Mouse (Mus musculus) forebrain, embryonic 11.5 days (tissue): ENCODE results near the gene Dpp7. TPM values are rescaled to one million over a fixed set of nuclear protein-coding genes. Genes with fewer than 3 reads are reported as not detected.
A peak's percentile ranks its signal among the peaks of the same experiment; 100 is the strongest.

Source experiments
- ATAC-seq: fragments of 200-750 bp; cut with Nextera tagmentation; replicated peaks from 2 replicates; pipeline ENCODE4 v1.8.0; 2017; ENCODE audit warnings: moderate TSS enrichment; ENCODE audit not compliant: low FRiP score
- DNase-seq: peaks from one replicate; pipeline ENCODE4 v3.0.0-alpha.2; 2017; ENCODE audit warnings: low spot score
- H3K27ac ChIP-seq: fragments of 300-500 bp; sonication (generic); 2 replicates; pipeline ENCODE4 v1.5.1; 2014; ENCODE audit warnings: low read depth, low read length
- H3K27me3 ChIP-seq: fragments of 300-500 bp; sonication (generic); 2 replicates; pipeline ENCODE4 v1.6.1; 2014; ENCODE audit warnings: mild to moderate bottlenecking, low read length, mixed read lengths; ENCODE audit not compliant: control insufficient read depth, insufficient read depth
- H3K36me3 ChIP-seq: fragments of 300-500 bp; sonication (generic); 2 replicates; pipeline ENCODE4 v1.6.1; 2014; ENCODE audit warnings: mild to moderate bottlenecking, low read length, moderate library complexity, mixed read lengths; ENCODE audit not compliant: control insufficient read depth, insufficient read depth
- H3K4me1 ChIP-seq: fragments of 300-500 bp; sonication (generic); replicated peaks from 2 replicates; pipeline ENCODE4 v1.6.1; 2014; ENCODE audit warnings: low read length, mixed read lengths; ENCODE audit not compliant: control insufficient read depth, insufficient read depth
- H3K4me2 ChIP-seq: fragments of 300-500 bp; sonication (generic); 2 replicates; pipeline ENCODE4 v1.6.1; 2014; ENCODE audit warnings: low read depth, mild to moderate bottlenecking, low read length, moderate library complexity, mixed read lengths; ENCODE audit not compliant: severe bottlenecking
- H3K4me3 ChIP-seq: fragments of 300-500 bp; sonication (generic); 2 replicates; pipeline ENCODE4 v1.5.1; 2014; ENCODE audit warnings: low read depth, low read length
- H3K9ac ChIP-seq: fragments of 300-500 bp; sonication (generic); 2 replicates; pipeline ENCODE4 v1.6.1; 2014; ENCODE audit warnings: low read length
- H3K9me3 ChIP-seq: fragments of 300-500 bp; sonication (generic); 2 replicates; pipeline ENCODE4 v1.6.1; 2016; ENCODE audit warnings: low read length, mixed read lengths; ENCODE audit not compliant: control insufficient read depth
- WGBS: fragments of 180-500 bp; shearing (Covaris S2); extraction: QIAGEN DNeasy Blood & Tissue Kit; methylation state at CpG from one replicate; pipeline ENCODE4 v1.1.7; 2014; 5-methylcytosine and 5-hydroxymethylcytosine counted together
- polyA plus RNA-seq: library from polyadenylated mRNA; unstranded; fragments of >200 nt; fragmentation: Nextera tagmentation; extraction: Ambion mirVana; gene quantifications from 2 replicates; pipeline ENCODE4 v1.2.1, GENCODE M21; 2014

Gene Dpp7
- polyA plus RNA-seq, 1 experiment from 2014 or later = 20.5 TPM

DNA sequence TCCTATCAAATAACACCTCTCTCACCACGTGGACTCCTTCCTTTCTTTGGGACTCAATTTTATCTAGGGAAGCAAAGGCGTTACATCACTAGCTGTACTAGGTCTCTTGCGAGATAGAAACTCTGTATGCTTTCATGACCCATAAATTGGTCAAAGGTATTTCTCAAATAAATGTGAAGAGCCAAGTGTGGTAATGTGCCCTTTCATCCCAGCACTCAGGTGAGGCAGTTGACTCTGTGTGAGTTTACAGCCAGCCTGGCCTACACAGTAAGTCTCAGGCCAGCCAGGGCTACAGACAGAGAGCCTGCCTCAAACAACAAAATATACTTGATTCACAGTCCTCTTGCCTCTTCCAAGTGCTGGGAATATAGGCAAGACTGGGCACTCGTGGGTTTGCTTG, 3.7 kb upstream of the Dpp7 start:
- no peaks in the 10 kb centered on the region for H3K36me3 ChIP-seq
- ATAC-seq (no peak), DNase-seq (no peak)
- WGBS = 85% methylated on average over 4 of the region's 4 CpGs
- H3K27ac ChIP-seq = no peak overlapping the region
- no peak overlapping the region for H3K4me2 ChIP-seq
- H3K4me3 ChIP-seq = no peak overlapping the region
- H3K9me3 ChIP-seq = no peaks in the 10 kb centered on the region
- H3K27me3 ChIP-seq = peaks cover 10% of the 10 kb centered on the region
- H3K4me1 ChIP-seq = peaks cover 11% of the 10 kb centered on the region
- H3K9ac ChIP-seq = no peak overlapping the region

- H3K27ac ChIP-seq = no peak overlapping the region
- no peak for DNase-seq
Measured at GRCm38 (mm10) chr2:25355419-25356066, 616 bp downstream of the Dpp7 start.

DNA sequence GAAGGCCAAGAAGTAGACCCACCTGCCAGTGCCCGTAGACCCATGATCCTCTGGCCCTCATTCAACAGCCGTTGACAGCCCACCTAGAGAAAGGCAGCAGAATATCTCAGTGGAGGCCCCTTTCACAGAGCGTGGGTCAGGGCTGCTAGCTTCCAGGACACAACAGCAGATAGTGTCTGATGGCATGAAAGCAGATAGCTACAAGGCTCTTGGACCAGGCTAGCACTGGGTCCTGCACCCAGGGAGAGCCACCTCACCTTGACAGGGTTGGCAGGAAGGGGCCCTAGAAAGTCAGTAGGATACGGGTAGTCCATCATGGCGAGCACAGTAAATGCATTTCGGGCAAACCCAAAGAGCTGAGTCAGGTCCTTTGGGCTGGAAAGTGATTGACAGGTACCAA, 1.9 kb downstream of the Dpp7 start:
- no peak for ATAC-seq
- Histone ChIP-seq H3K27me3 (no peaks in the 10 kb centered on the region), H3K27ac (no peak overlapping the region), H3K36me3 (peaks cover 4% of the 10 kb centered on the region), H3K4me1 (peaks cover 10% of the 10 kb centered on the region), H3K4me2 (no peak overlapping the region), H3K9me3 (no peaks in the 10 kb centered on the region), H3K9ac (no peak overlapping the region), H3K4me3 (no peak overlapping the region)
- 91% methylated on average over 6 of the region's 6 CpGs for WGBS
- DNase-seq = no peak

More at GRCm38 (mm10) chr2:25355419-25356066, 616 bp downstream of the Dpp7 start:
- no peaks in the 10 kb centered on the region for H3K9me3 ChIP-seq
- no peaks in the 10 kb centered on the region; the same call in none of the 2 replicates for H3K36me3 ChIP-seq
- peak overlapping the region; percentile 48 for H3K4me3 ChIP-seq
- WGBS = 41% methylated on average over 18 of the region's 18 CpGs
- peaks cover 10% of the 10 kb centered on the region for H3K4me1 ChIP-seq
- peak overlapping the region; percentile 73 for H3K4me2 ChIP-seq
- H3K9ac ChIP-seq = peak overlapping the region; percentile 74
- no peak; the same call in 1 of the 2 replicates for ATAC-seq
- no peaks in the 10 kb centered on the region for H3K27me3 ChIP-seq

DNA sequence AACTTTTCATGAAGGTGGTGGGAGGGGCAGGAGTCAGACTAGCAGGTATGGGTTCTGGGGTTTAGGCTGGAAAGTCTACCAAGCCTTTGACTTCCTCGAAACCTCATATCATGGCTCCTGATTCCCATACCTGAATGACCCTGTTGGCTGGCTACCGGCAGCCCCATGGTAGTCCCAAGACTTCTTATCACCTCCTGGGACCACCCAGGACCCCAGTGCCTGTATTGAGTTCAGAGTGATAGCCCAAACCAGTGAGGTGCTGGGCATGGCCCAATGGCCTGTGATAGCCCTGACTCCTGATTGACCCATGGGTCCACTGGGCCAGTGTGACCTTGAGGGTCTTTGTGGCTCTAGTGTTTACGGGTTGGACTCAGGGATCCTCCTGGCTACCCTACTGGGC, 5.5 kb downstream of the Dpp7 start:
- WGBS = 97% methylated on average over 3 of the region's 3 CpGs
- Histone ChIP-seq H3K4me3 (no peak overlapping the region), H3K9ac (no peak overlapping the region), H3K4me2 (no peak overlapping the region), H3K27ac (no peak overlapping the region), H3K9me3 (no peaks in the 10 kb centered on the region), H3K36me3 (peaks cover 14% of the 10 kb centered on the region), H3K27me3 (no peaks in the 10 kb centered on the region), H3K4me1 (peaks cover 4% of the 10 kb centered on the region; the same call in 1 of the 2 replicates)
- ATAC-seq (no peak), DNase-seq (no peak)

DNA sequence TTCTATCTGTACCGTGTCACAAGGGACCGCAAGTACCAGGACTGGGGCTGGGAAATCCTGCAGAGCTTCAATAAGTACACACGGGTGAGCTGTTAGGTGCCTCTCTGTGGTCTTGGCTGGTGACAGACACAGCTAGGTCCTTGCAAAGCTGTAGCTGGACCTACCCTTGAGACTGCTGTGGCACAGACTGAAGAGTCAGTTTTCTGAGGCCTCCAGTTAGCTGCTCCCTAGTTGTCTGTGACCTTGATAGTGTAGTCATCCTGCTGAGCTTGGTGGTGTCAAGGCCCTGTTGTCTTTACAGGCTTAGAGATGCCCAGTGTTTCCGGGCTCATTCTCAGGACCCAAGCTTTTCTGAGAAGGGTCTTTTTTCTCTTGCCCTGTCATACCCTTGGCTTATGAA, 6.7 kb downstream of the Dpp7 start:
- 88% methylated on average over 4 of the region's 4 CpGs for WGBS
- H3K27ac ChIP-seq = no peak overlapping the region
- DNase-seq = no peak
- H3K4me1 ChIP-seq = no peaks in the 10 kb centered on the region
- H3K9me3 ChIP-seq = no peaks in the 10 kb centered on the region
- H3K36me3 ChIP-seq = peaks cover 19% of the 10 kb centered on the region
- no peak overlapping the region for H3K4me2 ChIP-seq
- no peak overlapping the region for H3K4me3 ChIP-seq
- H3K9ac ChIP-seq = no peak overlapping the region
- no peaks in the 10 kb centered on the region for H3K27me3 ChIP-seq
- no peak for ATAC-seq

- Histone ChIP-seq H3K4me3 (no peak overlapping the region), H3K4me1 (no peaks in the 10 kb centered on the region), H3K27me3 (no peaks in the 10 kb centered on the region), H3K27ac (no peak overlapping the region), H3K36me3 (peaks cover 26% of the 10 kb centered on the region), H3K4me2 (no peak overlapping the region), H3K9ac (no peak overlapping the region), H3K9me3 (no peaks in the 10 kb centered on the region)
- WGBS = 93% methylated on average over 7 of the region's 7 CpGs
- DNase-seq = no peak
- no peak for ATAC-seq
Measured at GRCm38 (mm10) chr2:25348162-25348561, 8.0 kb downstream of the Dpp7 start.

- no peak overlapping the region for H3K4me3 ChIP-seq
- no peak overlapping the region for H3K4me2 ChIP-seq
- H3K9ac ChIP-seq = no peak overlapping the region
- peaks cover 6% of the 10 kb centered on the region; the same call in 1 of the 2 replicates for H3K36me3 ChIP-seq
- H3K4me1 ChIP-seq = peaks cover 4% of the 10 kb centered on the region; the same call in 1 of the 2 replicates
- 95% methylated on average over 6 of the region's 6 CpGs for WGBS
- DNase-seq = no peak
- ATAC-seq = no peak
- H3K27ac ChIP-seq = no peak overlapping the region
- no peaks in the 10 kb centered on the region for H3K27me3 ChIP-seq
- H3K9me3 ChIP-seq = no peaks in the 10 kb centered on the region
Measured at GRCm38 (mm10) chr2:25338303-25338702, 17.9 kb downstream of the Dpp7 start.

DNA sequence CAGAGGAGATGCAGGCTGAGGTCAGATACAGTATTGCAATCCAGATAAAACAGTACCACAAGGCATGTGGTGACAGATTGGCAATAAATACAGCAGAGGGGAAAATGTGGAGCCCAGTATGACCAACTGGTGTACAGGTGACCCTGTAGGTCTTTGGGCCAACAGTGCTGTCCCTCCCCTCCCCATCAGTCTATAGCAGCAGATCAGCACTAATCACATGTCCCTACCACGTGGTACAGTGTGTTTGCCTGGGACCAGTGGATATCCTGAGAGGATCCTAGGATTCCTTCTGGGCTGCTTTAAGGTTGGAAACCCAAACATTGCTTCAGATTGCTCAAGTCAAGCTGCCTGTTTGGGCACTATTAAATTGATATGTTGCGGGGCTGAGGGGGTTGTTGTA, 22.6 kb downstream of the Dpp7 start:
- no peaks in the 10 kb centered on the region for H3K9me3 ChIP-seq
- no peak for ATAC-seq
- 83% methylated on average over 2 of the region's 2 CpGs for WGBS

More for the DNA sequence above, 22.6 kb downstream of the Dpp7 start:
- peak overlapping the region; percentile 86 for H3K9ac ChIP-seq
- DNase-seq = peak; percentile 44
- H3K36me3 ChIP-seq = peaks cover 3% of the 10 kb centered on the region; the same call in 1 of the 2 replicates
- H3K27me3 ChIP-seq = no peaks in the 10 kb centered on the region
- H3K27ac ChIP-seq = no peak overlapping the region
- H3K4me2 ChIP-seq = peak overlapping the region; percentile 81
- H3K4me1 ChIP-seq = peaks cover 6% of the 10 kb centered on the region; the same call in 1 of the 2 replicates
- H3K4me3 ChIP-seq = peak overlapping the region; percentile 91
